Mouse (Mus musculus) CH12F3 (cell line): Measurements from ENCODE around the gene Fkbp14.

Source experiments
- in situ Hi-C: fragments of 300-500 bp; cut with MboI; formaldehyde crosslinking; loops from 2 replicates; pipeline ENCODE4 v1.14.3; 2020; ENCODE audit warnings: low sequenced_read_pairs

The Fkbp14 gene

GRCm38 (mm10) chr6:54597208-54597607 lies at the start of gene Fkbp14:
TSS of gene Fkbp14 (minus strand) at chr6:54597308.
- in situ Hi-C loops: loop anchor here (25.0 kb wide), 1 partner anchor 565 kb away; no protein-coding TSS in a partner anchor

GRCm38 (mm10) chr6:54643181-54643580 lies 46.1 kb upstream of the Fkbp14 start:
- in situ Hi-C loops: no loop called here

GRCm38 (mm10) chr6:54641953-54642352 lies 44.8 kb upstream of the Fkbp14 start:
- in situ Hi-C loops: no loop called here

GRCm38 (mm10) chr6:54639877-54640276 lies 42.8 kb upstream of the Fkbp14 start:
- in situ Hi-C loops: no loop called here

- in situ Hi-C loops: no loop called here
Observed at GRCm38 (mm10) chr6:54631462-54631861, 34.4 kb upstream of the Fkbp14 start.

GRCm38 (mm10) chr6:54629734-54630133 lies 32.6 kb upstream of the Fkbp14 start:
- in situ Hi-C loops: no loop called here

- in situ Hi-C loops: no loop called here
Observed at GRCm38 (mm10) chr6:54628381-54628780, 31.3 kb upstream of the Fkbp14 start.

- in situ Hi-C loops: no loop called here
Observed at GRCm38 (mm10) chr6:54620357-54620756, 23.2 kb upstream of the Fkbp14 start.

GRCm38 (mm10) chr6:54619530-54619929 lies 22.4 kb upstream of the Fkbp14 start:
- in situ Hi-C loops: no loop called here

- in situ Hi-C loops: no loop called here
Observed at GRCm38 (mm10) chr6:54617363-54617762, 20.3 kb upstream of the Fkbp14 start.

GRCm38 (mm10) chr6:54606241-54606640 lies 9.1 kb upstream of the Fkbp14 start:
- in situ Hi-C loops: no loop called here

- in situ Hi-C loops: no loop called here
Observed at GRCm38 (mm10) chr6:54604001-54604715, 7.0 kb upstream of the Fkbp14 start.

GRCm38 (mm10) chr6:54602891-54603290 lies 5.8 kb upstream of the Fkbp14 start:
- in situ Hi-C loops: no loop called here

- in situ Hi-C loops: no loop called here
Observed at GRCm38 (mm10) chr6:54600681-54601347, 3.7 kb upstream of the Fkbp14 start.

- in situ Hi-C loops: loop anchor here (25.0 kb wide), 1 partner anchor 565 kb away; no protein-coding TSS in a partner anchor
Observed at GRCm38 (mm10) chr6:54597711-54598110, 603 bp upstream of the Fkbp14 start.

- in situ Hi-C loops: loop anchor here (25.0 kb wide), 1 partner anchor 567 kb away; no protein-coding TSS in a partner anchor
Observed at GRCm38 (mm10) chr6:54595330-54595878, 1.7 kb downstream of the Fkbp14 start.

- in situ Hi-C loops: loop anchor here (25.0 kb wide), 1 partner anchor 568 kb away; no protein-coding TSS in a partner anchor
Observed at GRCm38 (mm10) chr6:54594469-54595329, 2.4 kb downstream of the Fkbp14 start, which contains the start of gene Plekha8. TSS of gene Plekha8 (plus strand) at chr6:54595111.

GRCm38 (mm10) chr6:54593766-54594468 lies 3.2 kb downstream of the Fkbp14 start:
- in situ Hi-C loops: loop anchor here (25.0 kb wide), 1 partner anchor 568 kb away; no protein-coding TSS in a partner anchor

- in situ Hi-C loops: loop anchor here (25.0 kb wide), 1 partner anchor 569 kb away; no protein-coding TSS in a partner anchor
Observed at GRCm38 (mm10) chr6:54592938-54593535, 4.1 kb downstream of the Fkbp14 start.
